Mouse (Mus musculus) megakaryocyte, embryonic 14.5 days (primary cell): ENCODE results near the gene Cysrt1. TPM values are rescaled to one million over a fixed set of nuclear protein-coding genes. Genes with fewer than 3 reads are reported as not detected.

Experiments
- H3K27me3 ChIP-seq: replicated peaks from 2 replicates; pipeline ENCODE3; 2012; ENCODE audit warnings: inconsistent platforms
- H3K36me3 ChIP-seq: replicated peaks from 2 replicates; pipeline ENCODE3; 2012; ENCODE audit warnings: low read length, inconsistent platforms, mixed read lengths
- H3K4me1 ChIP-seq: 2 replicates; pipeline ENCODE4 v1.6.1; 2012; ENCODE audit warnings: inconsistent platforms
- H3K4me3 ChIP-seq: replicated peaks from 2 replicates; pipeline ENCODE3; 2012; ENCODE audit warnings: moderate library complexity, mild to moderate bottlenecking, inconsistent platforms
- H3K9me3 ChIP-seq: 2 replicates; pipeline ENCODE4 v1.6.1; 2012; ENCODE audit warnings: inconsistent platforms
- FLI1 ChIP-seq: IDR thresholded peaks from 2 replicates; pipeline ENCODE4 v1.6.1; 2012; ENCODE audit warnings: low read length, inconsistent platforms, mixed read lengths
- GATA1 ChIP-seq: IDR thresholded peaks from 3 replicates; pipeline ENCODE4 v1.6.1; 2012; ENCODE audit warnings: mixed read lengths, low read length, inconsistent platforms, borderline replicate concordance
- polyA plus RNA-seq: library from polyadenylated mRNA; stranded (reverse); fragments of >175 nt; gene quantifications from 2 replicates; pipeline ENCODE4 v1.2.3, GENCODE M21; 2012; ENCODE audit warnings: low replicate concordance; ENCODE audit not compliant: insufficient read depth

The Cysrt1 gene
- polyA plus RNA-seq, 1 experiment: not detected

DNA sequence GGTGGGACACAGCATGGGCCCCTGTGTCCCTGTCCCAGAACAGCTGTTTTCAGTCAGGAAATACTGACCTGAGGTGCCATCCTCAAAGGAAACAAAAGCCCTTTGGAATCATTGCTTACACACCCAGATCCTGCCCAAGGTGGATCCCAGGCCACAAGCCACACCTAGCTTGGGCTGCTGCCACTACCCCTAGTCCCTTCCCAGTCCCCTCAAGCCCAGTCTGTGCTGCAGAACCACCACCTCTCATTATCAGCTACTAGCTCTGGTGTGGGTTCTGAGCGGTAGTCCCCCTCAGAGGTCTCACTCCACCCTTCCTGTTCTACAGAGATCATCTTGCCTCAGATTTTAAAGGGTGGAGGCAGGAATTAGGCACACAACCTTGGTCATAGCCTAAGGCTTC is 44.1 kb upstream of the Cysrt1 start:
- H3K36me3 ChIP-seq: peaks cover 52% of the 10 kb centered on the region
- H3K9me3 ChIP-seq: no peaks in the 10 kb centered on the region
- TF ChIP-seq GATA1: no peak
- no peak for TF ChIP-seq FLI1
- no peak overlapping the region for H3K4me3 ChIP-seq
- peaks cover 48% of the 10 kb centered on the region for H3K27me3 ChIP-seq
- H3K4me1 ChIP-seq: peaks cover 33% of the 10 kb centered on the region

DNA sequence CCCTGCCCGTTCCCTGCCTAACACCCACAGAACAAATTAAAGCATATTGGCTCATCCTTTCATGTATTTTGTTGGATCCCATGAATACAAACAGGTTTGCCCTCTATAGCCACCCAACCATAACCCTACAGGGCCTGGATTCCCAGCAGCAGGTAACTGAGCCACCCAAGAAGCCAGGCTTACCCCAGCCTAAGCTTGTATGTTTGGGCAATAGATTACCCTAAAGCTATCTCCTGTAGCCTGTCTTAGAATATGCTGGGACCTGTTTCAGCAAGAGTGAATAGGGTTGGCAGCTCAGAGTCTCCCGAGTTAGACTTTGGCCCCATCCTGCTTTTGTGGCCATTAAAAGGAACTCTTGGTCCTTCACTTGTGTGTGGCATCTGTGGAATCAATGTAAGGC is 43.3 kb upstream of the Cysrt1 start:
- no peak overlapping the region for H3K4me3 ChIP-seq
- peaks cover 25% of the 10 kb centered on the region for H3K4me1 ChIP-seq
- no peak for TF ChIP-seq FLI1
- no peak for TF ChIP-seq GATA1
- no peaks in the 10 kb centered on the region for H3K9me3 ChIP-seq
- H3K27me3 ChIP-seq: peaks cover 40% of the 10 kb centered on the region
- H3K36me3 ChIP-seq: peaks cover 59% of the 10 kb centered on the region

DNA sequence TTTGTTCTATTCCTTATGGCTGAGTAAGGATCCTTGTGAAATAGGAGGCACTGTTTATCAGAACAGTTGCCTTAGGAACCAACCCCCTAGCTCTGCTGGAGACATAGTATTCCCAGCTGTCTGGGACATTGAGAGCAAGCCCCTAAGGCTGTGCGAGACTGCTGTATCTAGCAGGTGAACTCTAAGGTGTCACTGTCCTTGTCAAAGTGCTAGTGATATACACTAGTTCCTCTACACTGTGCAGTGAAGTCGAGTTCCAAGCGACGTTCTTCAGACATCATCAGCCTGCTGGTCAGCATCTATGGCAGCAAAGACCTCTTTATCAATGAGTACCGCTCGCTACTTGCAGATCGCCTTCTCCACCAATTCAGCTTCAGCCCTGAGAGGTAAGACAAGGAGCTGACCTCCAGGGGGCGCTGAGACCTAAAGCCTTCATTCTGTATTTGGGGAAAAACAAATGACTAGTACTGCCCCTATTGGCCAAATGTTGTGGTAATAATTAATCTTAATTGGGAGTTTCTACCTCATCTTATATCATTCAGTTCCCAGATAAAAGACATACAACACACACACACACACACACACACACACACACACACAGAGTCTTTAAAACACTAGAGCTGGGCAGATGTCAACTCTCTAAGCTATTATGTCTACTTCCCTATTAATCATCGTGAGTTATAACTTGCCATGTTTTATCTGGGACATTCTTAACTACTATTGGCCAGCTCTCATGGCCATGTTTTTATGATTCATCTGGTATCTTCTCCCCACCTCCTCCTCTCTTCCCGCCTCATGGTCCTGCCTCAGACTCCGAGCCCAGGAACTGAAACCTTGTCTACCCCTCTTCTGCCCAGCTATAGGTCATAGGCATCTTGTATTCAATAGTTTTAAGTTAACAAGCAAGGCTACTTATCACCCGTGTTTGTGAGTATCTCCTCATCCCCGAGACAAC is 37.0 kb upstream of the Cysrt1 start:
- H3K27me3 ChIP-seq: no peaks in the 10 kb centered on the region
- TF ChIP-seq GATA1: no peak
- no peak for TF ChIP-seq FLI1
- H3K9me3 ChIP-seq: no peaks in the 10 kb centered on the region
- H3K4me3 ChIP-seq: no peak overlapping the region
- peaks cover 97% of the 10 kb centered on the region for H3K36me3 ChIP-seq
- H3K4me1 ChIP-seq: peaks cover 10% of the 10 kb centered on the region; the same call in 1 of the 2 replicates

GRCm38 (mm10) chr2:25273010-25273409 is 30.8 kb upstream of the Cysrt1 start:
- Histone ChIP-seq H3K4me1 (peaks cover 65% of the 10 kb centered on the region), H3K27me3 (no peaks in the 10 kb centered on the region), H3K4me3 (peak overlapping the region; percentile 97), H3K36me3 (peaks cover 80% of the 10 kb centered on the region), H3K9me3 (no peaks in the 10 kb centered on the region)
- TF ChIP-seq GATA1 (no peak), FLI1 (no peak)

GRCm38 (mm10) chr2:25272515-25272914 is 30.3 kb upstream of the Cysrt1 start:
- Histone ChIP-seq H3K36me3 (peaks cover 80% of the 10 kb centered on the region), H3K4me1 (peaks cover 70% of the 10 kb centered on the region), H3K27me3 (no peaks in the 10 kb centered on the region), H3K4me3 (peak overlapping the region; percentile 97), H3K9me3 (no peaks in the 10 kb centered on the region)
- TF ChIP-seq FLI1: no peak
- TF ChIP-seq GATA1: no peak

DNA sequence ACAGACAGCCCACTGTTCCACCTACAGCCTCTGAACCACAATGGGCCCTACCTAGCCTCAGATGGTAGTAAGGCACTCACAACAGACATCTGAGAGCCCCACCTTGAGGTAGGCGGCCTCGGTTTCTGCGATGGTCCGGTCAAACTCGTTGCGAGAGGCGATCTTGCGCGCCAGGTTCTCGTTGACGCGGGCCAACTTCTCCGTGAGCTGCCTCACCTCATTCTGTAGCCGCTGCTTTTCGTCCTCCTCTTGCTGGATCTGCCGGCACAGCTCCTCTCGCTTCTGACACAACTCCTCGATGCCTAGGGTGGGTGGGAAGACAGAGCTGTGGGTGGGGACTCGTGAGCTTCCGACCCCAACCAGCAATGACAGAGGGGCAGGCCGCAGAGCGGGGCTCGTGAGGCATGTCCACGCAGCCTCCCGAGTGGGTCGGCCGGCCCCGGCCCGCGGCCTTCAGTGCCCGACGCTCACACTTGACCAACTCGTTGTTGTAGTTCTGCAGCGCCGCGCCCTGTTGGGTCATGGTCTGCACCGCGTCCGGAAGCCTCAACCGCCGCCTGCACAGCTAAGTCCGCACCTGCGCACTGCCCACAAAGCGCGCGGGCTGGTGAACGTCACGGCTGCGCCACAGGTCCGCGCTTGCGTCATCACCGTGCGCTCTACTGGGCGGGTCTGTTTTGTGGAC is 29.7 kb upstream of the Cysrt1 start, which contains the start of the genes Ssna1 and Anapc2:
Gene Ssna1, minus strand, starts transcription at position 612 of the 685 bp plus-strand sequence.
Gene Anapc2, plus strand, starts transcription at position 652 of the 685 bp plus-strand sequence.
- no peak for TF ChIP-seq GATA1
- H3K4me1 ChIP-seq: peaks cover 76% of the 10 kb centered on the region
- H3K9me3 ChIP-seq: no peaks in the 10 kb centered on the region
- H3K36me3 ChIP-seq: peaks cover 80% of the 10 kb centered on the region
- no peaks in the 10 kb centered on the region for H3K27me3 ChIP-seq
- peak within 1 kb of the TSS; percentile 97 for H3K4me3 ChIP-seq

DNA sequence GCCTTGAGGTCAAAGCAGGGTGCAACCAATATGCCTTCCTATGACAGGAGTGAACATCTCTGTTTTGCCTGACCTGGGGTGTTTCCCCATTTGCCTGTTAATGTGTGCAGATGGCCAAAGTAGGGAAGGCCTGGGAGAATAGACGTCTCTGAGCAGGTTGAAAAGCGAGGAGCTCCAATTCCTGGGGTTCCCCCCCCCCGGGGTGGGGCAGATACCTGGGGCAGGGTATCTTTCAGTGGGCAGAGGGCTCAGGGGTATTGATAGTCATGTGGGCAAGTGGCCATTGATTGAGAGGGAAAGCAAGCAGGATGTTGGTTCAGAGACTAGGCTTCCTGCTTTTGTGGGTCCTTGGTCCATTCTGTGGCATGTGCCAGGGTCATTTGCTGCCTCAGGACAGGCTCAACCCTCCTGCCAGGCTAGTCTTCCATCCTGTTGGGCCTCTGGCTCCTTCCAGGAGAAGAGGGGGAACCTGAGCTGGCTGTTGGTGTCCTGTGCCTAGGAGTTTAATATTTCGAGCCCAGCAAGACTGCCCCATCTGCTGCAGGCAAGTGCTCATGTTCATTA is 25.6 kb upstream of the Cysrt1 start:
- Histone ChIP-seq H3K4me3 (no peak overlapping the region), H3K36me3 (peaks cover 58% of the 10 kb centered on the region), H3K9me3 (no peaks in the 10 kb centered on the region), H3K27me3 (no peaks in the 10 kb centered on the region), H3K4me1 (peaks cover 93% of the 10 kb centered on the region)
- TF ChIP-seq FLI1: no peak
- TF ChIP-seq GATA1: no peak

DNA sequence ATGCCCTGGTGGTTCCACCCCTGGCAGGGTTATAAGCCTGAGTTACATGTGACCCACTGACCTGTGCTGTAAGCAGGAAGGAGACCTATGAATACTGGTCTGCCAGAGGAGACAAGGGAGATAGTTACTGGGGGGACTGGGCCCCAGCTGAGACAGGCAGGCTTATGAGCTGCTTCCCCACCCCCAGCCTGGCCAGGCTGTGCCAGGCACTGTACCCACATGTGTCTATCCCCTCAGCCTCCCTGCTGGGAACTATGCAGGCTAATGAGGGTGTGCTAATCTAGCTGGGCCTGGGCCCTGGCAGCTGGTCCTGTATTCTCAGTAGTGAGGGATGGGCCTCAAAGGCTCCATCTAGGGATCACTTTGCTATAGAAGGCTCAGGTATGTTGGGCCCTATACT is 25.0 kb upstream of the Cysrt1 start:
- peak overlapping the region; percentile 51 for H3K4me3 ChIP-seq
- H3K27me3 ChIP-seq: no peaks in the 10 kb centered on the region
- no peak for TF ChIP-seq FLI1
- TF ChIP-seq GATA1: no peak
- H3K9me3 ChIP-seq: no peaks in the 10 kb centered on the region
- H3K36me3 ChIP-seq: peaks cover 58% of the 10 kb centered on the region
- peaks cover 92% of the 10 kb centered on the region for H3K4me1 ChIP-seq

DNA sequence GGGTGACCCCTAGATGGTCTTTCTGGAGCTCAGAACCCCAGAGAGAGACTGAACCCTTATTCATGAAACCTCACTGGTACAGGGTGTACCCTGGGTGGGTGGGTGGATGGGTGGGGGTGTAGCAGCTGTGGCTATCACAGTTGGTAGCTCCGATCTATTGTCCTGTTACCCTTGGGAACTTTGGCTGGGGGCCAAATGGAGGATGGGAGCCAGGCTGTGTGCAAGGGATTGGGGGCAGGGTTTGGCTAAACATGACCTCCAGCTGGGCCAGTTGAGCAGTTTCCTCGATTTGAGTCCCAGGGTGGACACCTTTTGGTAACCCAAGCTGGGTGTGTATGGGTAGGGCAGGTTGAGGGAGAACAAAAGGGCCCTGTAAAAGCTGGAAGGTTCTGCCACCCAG is 24.5 kb upstream of the Cysrt1 start:
- Histone ChIP-seq H3K4me1 (peaks cover 96% of the 10 kb centered on the region), H3K27me3 (no peaks in the 10 kb centered on the region), H3K36me3 (peaks cover 58% of the 10 kb centered on the region), H3K9me3 (no peaks in the 10 kb centered on the region), H3K4me3 (peak overlapping the region; percentile 88)
- no peak for TF ChIP-seq GATA1
- no peak for TF ChIP-seq FLI1
